11 mouse cellular contexts compared by ENCODE assay signal in the genomic region with DNA sequence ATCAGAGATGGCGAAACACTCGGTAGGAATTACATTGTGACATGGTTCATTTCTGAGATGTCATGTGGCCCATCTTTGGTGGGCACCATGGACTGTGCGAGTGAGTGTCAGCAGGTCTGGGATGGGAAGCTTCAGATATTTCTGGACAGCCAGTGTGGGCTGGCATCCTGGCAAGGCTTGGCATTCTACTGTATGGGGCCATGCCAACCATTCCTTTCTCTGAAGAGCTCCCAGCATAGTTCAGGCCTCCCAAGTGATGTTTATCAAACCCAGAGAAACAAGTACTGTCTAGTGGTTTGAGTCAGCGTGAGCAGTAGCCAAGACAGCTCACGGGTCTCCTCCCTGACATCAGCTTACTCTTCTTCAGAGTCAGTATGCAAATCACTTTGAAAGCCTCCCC.
DNase-seq lines count a peak whose midpoint lies in the region; ATAC-seq lines count a peak whose summit lies in the region.
"Had no signal": no experiment of that assay in that cellular context is flagged by ENCODE, and none has a peak within 500 bp of the region (broad histone marks: within the 10 kb centered on the region; RNA-seq: fewer than 3 reads in every experiment).

No protein-coding gene starts in this region.

- no peak for ATAC-seq in heart, embryonic 15.5 days (replicated peaks; ENCODE audit: insufficient number of reproducible peaks, insufficient read depth, low FRiP score, low read depth)
- ATAC-seq in heart, embryonic 11.5 days (replicated peaks; ENCODE audit: insufficient number of reproducible peaks, low FRiP score, low TSS enrichment): no peak
- peak; percentile 34; the same call in 1 of the 2 replicates for ATAC-seq in neural tube, embryonic 13.5 days (ENCODE audit: low read depth)
- ATAC-seq in forebrain, embryonic 12.5 days (ENCODE audit: low FRiP score): no peak

- H3K27me3 ChIP-seq in heart, embryonic 15.5 days: no peaks in the 10 kb centered on the region
- no peaks in the 10 kb centered on the region for H3K27me3 ChIP-seq in heart, embryonic 11.5 days (ENCODE audit: control insufficient read depth, insufficient read depth, low read length)
- no peaks in the 10 kb centered on the region for H3K27me3 ChIP-seq in neural tube, embryonic 13.5 days
- no peaks in the 10 kb centered on the region for H3K27me3 ChIP-seq in forebrain, embryonic 12.5 days
- H3K27me3 ChIP-seq: embryonic facial prominence, embryonic 13.5 days had no signal

- no peak overlapping the region for H3K4me3 ChIP-seq in heart, embryonic 15.5 days
- H3K4me3 ChIP-seq in heart, embryonic 11.5 days (ENCODE audit: low read depth, low read length): no peak overlapping the region
- H3K4me3 ChIP-seq in neural tube, embryonic 13.5 days: no peak overlapping the region
- no peak overlapping the region for H3K4me3 ChIP-seq in forebrain, embryonic 12.5 days (replicated peaks)
- H3K4me3 ChIP-seq: embryonic facial prominence, embryonic 13.5 days had no signal

- H3K36me3 ChIP-seq in heart, embryonic 15.5 days: peaks cover 35% of the 10 kb centered on the region
- H3K36me3 ChIP-seq in heart, embryonic 11.5 days (ENCODE audit: control insufficient read depth, insufficient read depth, low read length): peaks cover 19% of the 10 kb centered on the region
- peaks cover 67% of the 10 kb centered on the region for H3K36me3 ChIP-seq in neural tube, embryonic 13.5 days
- H3K36me3 ChIP-seq in forebrain, embryonic 12.5 days (replicated peaks): peaks cover 84% of the 10 kb centered on the region

- WGBS in heart, embryonic 15.5 days: 68% methylated on average over 5 of the region's 5 CpGs
- 75% methylated on average over 5 of the region's 5 CpGs for WGBS in heart, embryonic 11.5 days (ENCODE audit: insufficient replicate concordance)
- 82% methylated on average over 5 of the region's 5 CpGs for WGBS in neural tube, embryonic 13.5 days
- 88% methylated on average over 5 of the region's 5 CpGs for WGBS in forebrain, embryonic 12.5 days

- H3K4me2 ChIP-seq in heart, embryonic 15.5 days: no peak overlapping the region
- no peak overlapping the region for H3K4me2 ChIP-seq in heart, embryonic 11.5 days
- H3K4me2 ChIP-seq in neural tube, embryonic 13.5 days: no peak overlapping the region
- H3K4me2 ChIP-seq in forebrain, embryonic 12.5 days: no peak overlapping the region
- H3K4me2 ChIP-seq: embryonic facial prominence, embryonic 13.5 days had no signal

- no peak for DNase-seq in neural tube, embryonic 10.5 days (ENCODE audit: extremely low spot score, low spot score)
- DNase-seq in heart, postnatal 4 days: peak; percentile 55
- no peak for DNase-seq in right cerebral cortex, postnatal 14 days
- DNase-seq: adrenal gland, postnatal 25 days; kidney, adult 8-10 months; thymus, postnatal 25 days had no signal

- no peak overlapping the region for H3K9ac ChIP-seq in heart, embryonic 15.5 days
- no peak overlapping the region for H3K9ac ChIP-seq in heart, embryonic 11.5 days (ENCODE audit: low read depth, low read length)
- H3K9ac ChIP-seq in neural tube, embryonic 13.5 days: no peak overlapping the region
- no peak overlapping the region for H3K9ac ChIP-seq in forebrain, embryonic 12.5 days
- H3K9ac ChIP-seq: embryonic facial prominence, embryonic 13.5 days had no signal

- H3K9me3 ChIP-seq in heart, embryonic 15.5 days (replicated peaks): no peaks in the 10 kb centered on the region
- no peaks in the 10 kb centered on the region for H3K9me3 ChIP-seq in heart, embryonic 11.5 days (replicated peaks; ENCODE audit: control insufficient read depth, low read length)
- H3K9me3 ChIP-seq in neural tube, embryonic 13.5 days: no peaks in the 10 kb centered on the region
- H3K9me3 ChIP-seq in forebrain, embryonic 12.5 days: no peaks in the 10 kb centered on the region
- H3K9me3 ChIP-seq: embryonic facial prominence, embryonic 13.5 days had no signal

- H3K4me1 ChIP-seq in heart, embryonic 15.5 days (replicated peaks): peaks cover 42% of the 10 kb centered on the region
- no peaks in the 10 kb centered on the region for H3K4me1 ChIP-seq in heart, embryonic 11.5 days (ENCODE audit: control insufficient read depth, insufficient read depth, low read length)
- H3K4me1 ChIP-seq in neural tube, embryonic 13.5 days (replicated peaks): peaks cover 22% of the 10 kb centered on the region
- H3K4me1 ChIP-seq in forebrain, embryonic 12.5 days: peaks cover 5% of the 10 kb centered on the region; the same call in 1 of the 2 replicates

- peak overlapping the region; percentile 74; the same call in 1 of the 2 replicates for H3K27ac ChIP-seq in heart, embryonic 15.5 days
- H3K27ac ChIP-seq in heart, embryonic 11.5 days (ENCODE audit: low read depth, low read length): no peak overlapping the region
- H3K27ac ChIP-seq in neural tube, embryonic 13.5 days (replicated peaks): 0 out of 2 replicates have a peak overlapping the region, but pooled peaks have one; percentile 1
- H3K27ac ChIP-seq in forebrain, embryonic 12.5 days: no peak overlapping the region
- H3K27ac ChIP-seq: embryonic facial prominence, embryonic 13.5 days had no signal

Comparison
In these comparisons a context has a peak if more than half of its experiments do, and no peak if none do; other contexts are left out.
1. H3K27ac ChIP-seq: peak in heart, embryonic 15.5 days (single experiment) and neural tube, embryonic 13.5 days (single experiment); none in heart, embryonic 11.5 days (single experiment) and forebrain, embryonic 12.5 days (single experiment).